Mouse (Mus musculus): Measurements from ENCODE around the gene Csf3.
"Not testable (repeated sequence)": the region's sequence is repeated elsewhere in the genome, so short reads cannot be mapped to it uniquely, and the experiment has no call there.

Gene Csf3

DNA sequence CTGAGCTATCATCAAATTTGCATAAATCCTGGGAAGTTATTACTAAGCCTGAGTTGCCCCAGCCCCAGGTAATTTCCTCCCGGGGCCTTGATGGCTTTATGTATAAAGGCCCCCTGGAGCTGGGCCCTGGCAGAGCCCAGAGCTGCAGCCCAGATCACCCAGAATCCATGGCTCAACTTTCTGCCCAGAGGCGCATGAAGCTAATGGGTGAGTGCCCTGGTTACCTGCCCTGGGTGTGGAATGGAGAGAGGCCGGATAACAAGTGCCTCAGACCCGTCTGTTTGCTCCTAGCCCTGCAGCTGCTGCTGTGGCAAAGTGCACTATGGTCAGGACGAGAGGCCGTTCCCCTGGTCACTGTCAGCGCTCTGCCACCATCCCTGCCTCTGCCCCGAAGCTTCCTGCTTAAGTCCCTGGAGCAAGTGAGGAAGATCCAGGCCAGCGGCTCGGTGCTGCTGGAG lies at the start of gene Csf3:
TSS of gene Csf3 (plus strand) at position 51 of the 458 bp plus-strand sequence.
- DNase-seq: no peak

DNA sequence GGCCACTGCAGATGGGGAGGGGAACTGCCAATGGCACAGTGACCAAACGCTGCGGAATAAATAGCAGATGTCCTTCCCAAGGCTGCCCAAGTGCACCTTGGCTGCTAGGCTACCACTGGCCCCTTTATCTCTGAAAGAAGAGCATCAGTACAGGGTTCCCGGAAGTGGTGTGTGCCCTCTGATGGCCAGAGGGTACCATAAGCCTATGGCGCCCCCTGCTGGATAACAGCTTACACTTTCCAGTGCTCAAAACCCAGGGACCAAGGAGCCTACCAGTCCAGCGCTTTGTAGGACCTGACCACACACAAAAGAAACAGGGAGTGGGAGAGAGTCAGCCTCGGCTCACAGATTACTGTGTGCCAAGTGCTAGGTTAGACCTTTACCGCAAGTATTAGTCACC lies 46.0 kb upstream of the Csf3 start:
- DNase-seq: peak; percentile 29 to 59

DNA sequence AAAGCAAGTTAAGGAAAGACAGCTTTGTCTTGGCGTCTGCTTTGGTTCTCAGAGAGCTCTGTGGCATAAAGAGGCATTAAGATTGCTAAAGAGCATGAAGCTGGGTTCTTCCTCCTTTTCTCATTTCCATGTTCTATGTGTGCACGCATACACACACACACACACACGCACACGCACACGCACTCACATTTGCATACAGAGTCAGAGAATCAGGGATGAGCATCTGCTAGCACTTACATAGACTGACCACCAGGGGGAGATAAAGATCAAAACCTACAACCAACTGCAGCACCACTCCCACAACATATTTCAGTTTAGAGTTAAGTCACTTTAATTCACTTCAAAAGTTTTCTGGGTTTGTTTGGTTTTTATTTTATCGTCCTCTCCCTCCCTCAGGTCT lies 40.5 kb upstream of the Csf3 start:
- DNase-seq: peak; percentile 9 to 21

DNA sequence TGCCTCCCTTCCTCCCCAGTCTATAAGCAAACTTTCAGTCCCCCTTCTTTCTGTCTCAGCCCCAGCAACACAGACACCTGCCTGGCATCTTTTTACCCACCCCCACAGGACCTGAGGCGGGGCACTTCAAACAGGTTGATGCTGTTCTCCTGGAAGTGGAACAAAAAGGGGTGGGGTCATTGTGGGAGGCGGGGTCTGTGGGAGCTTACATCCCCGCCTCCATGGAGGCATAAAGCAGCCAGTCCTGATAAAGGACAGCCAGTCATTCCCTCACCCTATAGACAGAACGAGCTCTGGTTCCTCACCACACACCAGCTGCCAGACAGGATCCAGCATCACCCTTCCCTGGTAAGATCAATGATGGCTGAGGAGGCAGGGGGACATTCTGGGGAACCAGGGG lies 37.0 kb upstream of the Csf3 start, which contains the start of gene Gsdma:
TSS of gene Gsdma (plus strand) at position 261 of the 400 bp plus-strand sequence.
- no peak for DNase-seq

DNA sequence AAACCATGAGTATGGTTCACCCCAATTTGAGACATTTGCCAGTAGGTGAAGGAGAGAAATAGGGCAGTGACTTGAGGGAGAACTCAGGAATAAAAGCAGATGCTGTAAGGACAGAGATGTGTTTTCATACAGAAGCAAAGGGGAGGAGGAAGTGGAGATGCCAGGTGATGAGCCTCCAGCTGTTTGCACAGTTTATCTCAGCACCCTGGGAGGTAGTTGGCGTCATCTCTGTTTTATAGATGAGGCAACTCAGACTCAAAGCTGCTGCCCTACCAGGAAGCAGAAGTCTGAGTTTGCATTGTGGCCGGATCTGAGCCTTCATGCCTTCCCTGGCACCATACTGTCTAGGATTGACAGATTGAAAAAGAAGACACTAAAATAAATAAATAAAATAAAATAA lies 32.1 kb upstream of the Csf3 start:
- no peak for DNase-seq

DNA sequence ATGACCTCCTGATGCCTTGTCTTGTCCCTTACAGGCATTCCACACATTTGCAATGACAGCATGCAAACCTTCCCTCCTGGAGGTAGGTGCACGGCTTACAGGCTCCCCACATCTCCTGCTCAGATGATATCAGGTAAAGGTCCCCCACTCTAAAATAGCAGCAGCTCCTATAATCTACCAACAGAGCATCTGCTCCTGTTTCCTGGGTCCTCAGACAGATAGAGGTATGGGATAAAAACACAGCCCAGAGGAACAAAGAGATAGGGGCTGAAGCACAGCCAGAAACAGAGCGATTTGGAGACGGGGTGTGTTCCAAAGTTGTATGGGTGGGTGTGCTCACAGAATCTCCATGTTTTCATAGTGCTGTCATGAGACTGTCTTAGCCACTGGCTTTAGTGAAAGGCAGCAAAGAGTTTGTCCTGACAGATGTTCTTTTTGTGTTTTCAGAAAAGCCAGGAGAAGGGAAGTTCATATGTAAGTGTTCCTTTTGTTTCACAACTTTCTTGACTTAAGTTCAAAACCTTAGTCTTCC lies 29.7 kb upstream of the Csf3 start:
- DNase-seq: no peak

DNA sequence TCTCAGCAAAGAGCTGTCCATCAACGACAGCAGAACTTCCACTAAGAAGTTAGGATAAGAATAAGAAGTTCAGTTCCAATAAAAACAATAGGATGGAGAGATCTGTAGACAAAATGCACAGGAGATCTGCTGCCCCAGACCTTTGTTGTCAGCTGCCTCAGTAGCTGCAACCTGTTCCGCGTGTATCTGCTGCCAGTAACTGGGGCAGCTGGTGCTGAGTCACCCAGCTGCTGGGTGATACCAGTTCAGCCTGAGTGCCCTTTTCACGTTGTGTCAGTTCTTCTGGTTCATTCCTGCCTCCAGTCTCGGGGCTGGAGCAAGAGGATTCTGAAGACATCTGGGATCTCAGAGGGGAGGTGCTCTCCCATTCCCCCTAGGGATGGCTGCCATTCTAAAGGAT lies 29.2 kb upstream of the Csf3 start:
- no peak for DNase-seq

DNA sequence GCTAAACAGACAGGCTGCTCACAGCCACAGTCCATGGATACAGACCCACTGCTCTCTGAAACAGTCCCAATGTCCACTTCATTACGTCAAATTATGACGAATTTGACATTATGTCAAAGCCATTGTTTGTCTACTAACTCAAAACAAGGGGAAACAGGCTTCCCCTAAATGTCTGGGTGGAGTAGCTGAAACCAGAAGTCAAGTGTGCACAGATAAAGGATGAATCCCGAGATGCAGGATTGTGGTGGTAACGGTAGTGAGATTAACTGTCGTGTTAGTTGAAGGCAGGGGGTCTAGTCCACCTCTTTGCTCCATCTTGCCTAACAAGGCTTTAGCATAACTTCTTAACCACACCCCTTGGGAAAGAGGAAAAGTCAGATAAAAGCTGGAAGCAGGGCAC lies 28.6 kb upstream of the Csf3 start:
- DNase-seq: no peak

DNA sequence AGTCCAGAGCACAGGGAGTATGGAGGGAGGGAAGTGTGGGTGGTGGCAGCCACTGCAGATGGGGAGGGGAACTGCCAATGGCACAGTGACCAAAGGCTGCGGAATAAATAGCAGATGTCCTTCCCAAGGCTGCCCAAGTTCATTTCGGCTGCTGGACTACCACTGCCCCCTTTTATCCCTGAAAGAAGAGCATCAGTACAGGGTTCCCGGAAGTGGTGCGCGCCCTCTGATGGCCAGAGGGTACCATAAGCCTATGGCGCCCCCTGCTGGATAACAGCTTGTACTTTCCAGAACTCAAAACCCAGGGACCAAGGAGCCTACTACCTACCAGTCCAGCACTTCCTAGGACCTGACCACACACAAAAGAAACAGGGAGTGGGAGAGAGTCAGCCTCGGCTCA lies 27.9 kb upstream of the Csf3 start:
- DNase-seq: peak in 1 of 2 experiments; percentile 61

DNA sequence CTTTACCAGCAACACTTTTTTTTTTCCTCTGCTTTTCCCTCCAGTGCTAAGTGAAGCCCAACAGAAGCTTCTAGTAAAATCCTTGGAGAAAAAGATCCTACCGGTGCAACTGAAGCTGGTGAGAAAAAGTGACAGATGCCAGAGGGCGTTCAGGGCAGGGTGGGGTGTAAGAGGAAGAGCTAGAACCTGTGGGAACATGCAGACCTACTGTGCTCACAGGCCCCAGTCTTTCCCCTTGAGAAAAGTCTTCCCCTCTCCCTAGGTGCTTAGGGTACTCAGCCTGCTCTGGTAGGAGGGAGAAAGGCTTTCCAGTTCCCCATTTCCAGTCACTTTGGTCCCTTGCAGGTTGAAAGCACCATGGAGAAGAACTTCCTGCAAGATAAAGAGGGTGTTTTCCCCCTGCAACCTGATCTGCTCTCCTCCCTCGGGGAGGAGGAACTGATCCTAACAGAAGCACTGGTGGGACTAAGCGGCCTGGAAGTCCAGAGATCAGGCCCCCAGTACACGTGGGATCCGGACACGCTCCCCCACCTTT lies 25.2 kb upstream of the Csf3 start:
- DNase-seq: no peak

DNA sequence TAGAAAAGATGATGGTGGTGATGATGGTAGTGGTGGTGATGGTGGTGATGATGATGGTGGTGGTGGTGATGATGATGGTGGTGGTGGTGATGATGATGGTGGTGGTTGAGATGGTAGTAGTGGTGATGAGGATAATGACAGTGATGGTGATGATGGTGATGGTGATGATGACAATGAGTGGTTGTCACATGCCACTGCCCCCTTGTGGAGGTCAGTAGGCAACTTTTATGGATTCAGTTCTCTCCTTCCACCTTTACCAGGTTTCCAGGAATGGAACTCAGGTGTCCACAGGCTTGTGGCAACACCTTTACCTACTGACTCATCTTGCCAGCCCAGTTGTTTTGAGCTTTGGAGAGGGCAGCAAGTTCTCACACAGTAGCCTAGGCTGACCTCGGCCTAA lies 21.0 kb upstream of the Csf3 start:
- no peak for DNase-seq

DNA sequence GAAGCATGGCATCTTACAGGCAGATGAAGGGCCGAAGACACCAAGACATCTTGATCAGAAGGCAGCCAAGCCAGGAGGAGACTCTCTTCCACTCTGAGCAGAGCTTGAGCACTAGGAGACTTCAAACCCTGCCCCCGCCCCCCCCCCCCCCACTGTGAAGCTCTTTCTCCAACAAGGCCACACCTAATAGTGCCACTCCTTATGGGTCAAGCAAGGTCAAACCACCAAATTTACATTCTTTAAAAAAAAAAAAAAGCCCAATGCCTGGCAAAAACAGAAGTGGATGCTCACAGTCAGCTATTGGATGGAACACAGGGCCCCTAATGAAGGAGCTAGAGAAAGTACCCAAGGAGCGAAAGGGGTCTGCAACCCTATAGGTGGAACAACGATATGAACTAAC lies 20.5 kb upstream of the Csf3 start:
- not testable (repeated sequence) for DNase-seq

DNA sequence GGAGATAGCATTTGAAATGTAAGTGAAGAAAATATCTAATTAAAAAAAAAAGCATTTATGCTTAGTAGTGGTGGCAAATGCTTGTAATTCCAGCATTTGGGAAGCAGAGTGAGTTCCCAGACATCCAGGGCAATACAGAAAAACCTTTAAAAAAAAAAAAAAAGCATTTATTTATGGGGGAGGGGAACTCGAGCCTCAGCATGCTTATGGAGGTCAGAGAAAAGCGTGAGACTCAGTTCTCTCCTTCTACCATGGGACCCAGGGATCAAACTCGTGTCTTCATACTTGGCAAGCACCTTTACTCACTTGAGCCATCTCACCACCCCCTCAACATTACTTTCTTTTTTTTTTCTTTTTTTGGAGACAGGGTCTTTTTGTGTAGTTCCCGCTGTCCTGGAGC lies 19.9 kb upstream of the Csf3 start:
- no peak for DNase-seq

DNA sequence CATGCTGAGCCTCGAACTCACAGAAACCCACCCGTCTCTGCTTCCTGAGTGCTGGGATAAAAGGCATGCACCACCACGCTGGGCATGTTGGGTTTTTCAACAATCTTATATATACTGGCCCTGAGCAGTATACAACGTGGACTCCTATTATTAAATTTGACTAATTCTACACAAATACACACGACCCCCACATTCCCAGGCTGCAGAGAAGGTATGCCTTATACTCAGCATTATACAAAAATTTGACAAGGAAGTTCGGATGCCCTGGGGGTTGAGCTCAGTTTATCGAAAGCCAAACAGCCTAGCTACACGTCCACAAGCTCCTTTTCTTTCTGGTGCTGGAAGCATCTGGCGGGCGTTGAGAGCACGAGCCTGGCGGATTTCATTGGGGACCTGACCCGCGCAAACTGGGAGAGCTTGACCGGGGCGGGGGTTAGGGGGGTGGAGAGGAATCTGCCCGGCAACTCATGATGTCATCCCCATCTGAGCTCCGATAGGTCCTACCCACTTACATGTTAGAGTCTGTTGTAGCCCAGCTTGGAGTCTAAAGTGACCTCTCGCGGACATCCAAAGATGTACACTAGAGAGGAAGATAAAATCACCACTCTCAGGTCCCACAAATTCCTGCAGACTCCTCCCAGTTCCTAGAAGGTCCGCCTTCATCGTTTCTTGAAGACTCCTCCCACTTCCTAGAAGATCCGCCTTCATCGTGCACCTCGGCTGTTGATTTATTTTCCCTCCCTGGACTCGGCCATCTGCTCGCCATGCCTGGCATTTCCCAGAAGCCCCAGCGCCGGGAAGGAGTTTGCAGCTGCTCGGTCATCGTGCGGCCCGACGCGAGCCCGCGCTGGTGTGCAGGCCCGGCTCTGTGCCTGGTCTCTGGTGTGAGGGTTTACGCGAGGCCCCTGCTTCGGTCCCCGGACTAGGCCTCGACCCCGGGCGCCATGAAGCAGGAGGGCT lies 19.0 kb upstream of the Csf3 start, which contains the start of gene Psmd3:
TSS of gene Psmd3 (plus strand) at position 769 of the 960 bp plus-strand sequence.
- DNase-seq: peak; percentile 97 to 98

DNA sequence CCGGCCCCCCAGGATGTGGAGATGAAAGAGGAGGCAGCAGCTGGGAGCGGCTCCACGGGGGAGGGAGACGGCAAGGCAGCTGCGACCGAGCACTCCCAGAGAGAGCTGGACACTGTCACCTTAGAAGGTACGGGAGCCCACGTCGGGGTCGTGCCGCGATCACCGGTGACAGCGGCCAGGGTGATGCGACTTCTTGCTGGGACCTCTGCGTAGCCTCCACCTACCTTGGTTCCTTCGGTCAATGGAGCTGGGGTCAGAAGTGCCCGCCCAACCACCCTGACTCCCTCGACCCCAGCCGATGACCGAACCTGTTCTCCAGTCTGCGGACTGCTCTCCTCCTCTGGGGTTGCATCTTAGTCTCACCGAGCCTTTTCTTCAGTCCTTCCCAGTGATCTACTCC lies 18.3 kb upstream of the Csf3 start:
- DNase-seq: peak in 1 of 2 experiments; percentile 36

DNA sequence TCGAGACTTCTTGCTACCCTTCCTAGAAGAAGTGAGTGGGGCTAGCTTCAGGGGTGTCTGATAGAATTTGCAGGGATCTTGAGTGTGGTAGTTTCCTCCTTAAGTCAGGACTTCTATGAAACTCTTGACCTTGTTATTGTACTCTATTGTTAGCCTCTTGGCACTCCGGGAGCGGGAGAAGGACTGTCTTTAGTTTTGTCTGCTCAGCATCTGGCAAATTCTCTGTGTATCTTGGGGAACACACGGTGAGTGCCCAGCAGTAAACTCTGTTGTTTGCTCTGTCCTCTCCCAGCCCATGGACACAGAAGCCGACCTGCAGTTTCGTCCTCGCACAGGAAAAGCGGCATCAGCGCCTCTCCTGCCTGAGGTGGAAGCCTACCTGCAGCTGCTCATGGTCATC lies 15.4 kb upstream of the Csf3 start:
- no peak for DNase-seq

DNA sequence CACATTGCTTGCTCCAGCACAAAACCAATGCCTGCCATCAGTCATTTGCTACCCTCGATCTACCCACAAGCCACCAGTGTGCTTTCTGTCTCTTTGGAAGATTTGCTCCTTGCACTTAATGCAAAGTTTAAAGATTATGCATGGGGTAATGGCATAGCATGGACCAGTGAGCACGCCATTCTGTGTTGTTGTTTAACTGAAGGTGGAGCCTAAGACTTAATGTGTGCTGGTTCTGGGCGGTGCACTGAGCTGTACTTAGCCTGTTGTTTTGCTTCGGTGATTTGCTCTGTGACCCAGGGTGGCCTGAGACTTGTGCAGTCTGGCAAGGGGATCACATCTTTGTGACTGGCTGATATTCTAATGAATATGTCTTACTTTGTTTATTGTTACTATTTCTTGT lies 14.1 kb upstream of the Csf3 start:
- peak; percentile 83 to 89 for DNase-seq

DNA sequence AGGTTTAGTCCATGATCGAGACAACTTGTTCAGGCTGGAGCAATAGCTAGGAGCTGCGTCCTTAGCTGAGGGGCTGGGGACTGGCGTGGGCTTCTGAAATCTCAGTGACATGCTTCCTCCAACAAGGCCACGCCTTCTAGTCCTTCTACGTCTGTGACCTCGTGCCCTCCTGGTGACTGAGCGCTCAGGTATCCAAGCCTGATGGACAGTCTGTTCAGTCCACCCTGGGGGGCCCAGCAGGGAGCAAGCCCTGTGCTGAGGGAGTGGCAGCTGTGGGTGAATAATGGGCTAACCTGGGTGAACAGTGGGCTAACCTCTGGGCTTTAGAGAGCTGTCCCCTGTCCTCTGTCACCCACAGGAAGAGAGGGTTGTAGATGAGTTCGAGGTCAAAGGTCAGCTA lies 13.1 kb upstream of the Csf3 start:
- DNase-seq: no peak

DNA sequence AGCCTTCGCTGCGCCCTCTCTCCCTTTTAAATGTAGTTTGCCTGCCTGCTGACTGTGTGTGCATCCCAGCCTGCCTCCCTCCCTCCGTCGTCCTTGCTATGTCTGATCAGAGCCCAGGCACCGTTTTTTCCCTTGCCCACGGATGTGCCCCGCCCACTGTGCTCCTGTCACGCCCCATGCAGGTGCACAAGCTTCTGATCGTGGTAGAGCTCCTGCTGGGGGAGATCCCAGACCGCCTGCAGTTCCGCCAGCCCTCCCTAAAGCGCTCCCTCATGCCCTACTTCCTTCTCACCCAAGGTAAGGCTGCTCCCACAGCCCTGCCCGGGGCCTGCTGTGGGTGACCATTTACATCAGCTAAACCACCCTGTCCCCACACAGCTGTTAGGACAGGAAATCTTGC lies 7.9 kb upstream of the Csf3 start:
- no peak for DNase-seq

DNA sequence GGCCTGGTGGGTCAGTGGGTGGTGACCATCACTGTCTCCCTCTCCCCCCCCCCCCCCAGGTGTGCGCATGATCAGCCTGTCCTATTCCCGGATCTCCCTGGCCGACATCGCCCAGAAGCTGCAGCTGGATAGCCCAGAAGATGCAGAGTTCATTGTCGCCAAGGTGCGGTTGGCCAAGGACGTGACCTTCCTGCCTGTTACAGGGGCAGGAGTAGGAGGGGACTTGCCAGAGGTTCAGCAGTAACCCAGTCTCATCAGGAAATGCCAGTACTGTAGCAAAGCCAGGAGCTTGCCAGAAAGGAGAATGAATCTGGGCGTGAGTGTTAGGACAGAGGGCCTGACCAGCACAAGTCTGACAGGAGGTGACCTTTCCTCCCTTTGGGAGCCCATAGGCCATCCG lies 7.3 kb upstream of the Csf3 start:
- DNase-seq: no peak

DNA sequence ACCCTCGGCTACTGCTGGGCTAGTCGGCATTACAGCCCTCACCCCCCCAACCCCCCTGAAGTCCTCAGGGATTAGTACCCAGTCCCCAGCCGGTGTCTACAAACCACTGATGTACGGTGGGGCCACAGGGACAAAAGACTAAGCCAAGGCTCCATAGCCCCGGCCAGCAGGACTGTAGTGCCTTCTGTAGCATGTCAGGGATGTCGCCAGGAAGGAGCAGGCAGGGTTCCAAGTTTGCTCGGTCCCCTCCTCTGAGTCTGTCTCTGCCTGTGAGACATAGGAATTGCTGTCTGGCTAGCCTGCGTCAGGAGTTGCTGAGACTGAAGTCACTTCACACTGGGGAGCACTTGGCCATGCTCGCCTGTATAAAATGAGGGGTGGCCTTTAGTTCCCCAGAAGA lies 6.8 kb upstream of the Csf3 start:
- no peak for DNase-seq

DNA sequence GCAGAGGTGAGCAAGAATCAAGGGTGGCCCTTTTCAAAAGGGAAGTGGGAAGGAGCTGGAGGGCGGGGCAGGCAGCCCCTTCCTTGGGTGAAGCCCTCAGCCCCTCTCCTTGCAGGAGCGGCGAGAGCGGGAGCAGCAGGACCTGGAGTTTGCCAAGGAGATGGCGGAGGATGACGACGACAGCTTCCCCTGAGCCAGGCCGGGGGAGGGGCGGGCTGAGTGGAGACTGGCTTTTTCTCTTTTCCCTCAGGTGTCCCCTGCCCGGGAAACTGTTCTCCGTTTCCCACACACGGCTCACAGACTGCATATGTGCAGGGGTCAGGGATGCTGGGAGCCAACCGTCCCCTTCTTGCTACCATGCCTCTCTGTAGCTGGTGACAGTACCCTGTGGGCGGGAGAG lies 5.7 kb upstream of the Csf3 start:
- no peak for DNase-seq

DNA sequence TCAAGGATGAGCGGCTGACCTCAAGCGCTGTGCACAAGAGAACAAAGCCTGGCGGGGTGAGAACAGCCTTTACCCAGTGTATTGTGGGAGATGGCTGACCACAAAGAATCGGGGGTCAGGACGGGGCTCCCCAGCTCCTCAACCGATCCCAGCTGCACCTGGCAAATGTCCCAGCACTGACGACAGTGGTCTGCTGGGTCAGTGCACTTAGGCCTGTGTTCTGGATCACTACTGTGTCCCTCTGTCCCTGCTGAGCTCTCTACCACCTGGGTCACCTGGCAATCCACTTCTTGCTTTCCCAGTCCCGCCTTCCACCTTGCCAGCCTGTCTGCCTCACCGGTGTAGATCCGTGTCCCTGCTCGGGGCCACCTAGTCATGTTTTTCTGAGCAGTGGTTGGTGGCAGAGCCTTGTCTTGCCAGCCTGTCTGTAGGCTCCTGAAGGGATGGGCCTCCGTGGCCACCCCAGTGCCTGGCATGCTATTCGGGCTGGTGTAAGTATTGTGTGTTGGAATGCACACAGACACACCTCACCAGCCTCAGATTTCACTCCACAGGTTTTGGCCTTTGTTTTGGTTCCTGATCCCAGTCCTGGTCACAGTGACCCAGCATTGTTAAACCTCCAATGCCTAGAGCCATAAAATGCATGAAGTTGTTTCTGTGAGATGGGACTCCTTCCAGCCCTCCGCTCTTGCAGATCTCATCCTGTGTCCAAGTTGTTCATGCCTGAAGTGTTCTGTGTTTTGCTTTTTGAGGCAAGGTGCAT lies 4.4 kb upstream of the Csf3 start:
- no peak for DNase-seq
